Mouse (Mus musculus) kidney, adult 10 weeks (tissue): ENCODE data around the gene Sox9. TPM values are rescaled to one million over a fixed set of nuclear protein-coding genes. Genes with fewer than 3 reads are reported as not detected.

Source experiments
- polyA plus RNA-seq: library from polyadenylated mRNA; stranded (reverse); fragments of 350-450 nt; fragmentation: Illumina TruSeq; extraction: RNeasy Lipid Tissue Mini Kit (QIAGEN cat#74804); gene quantifications from one replicate; pipeline ENCODE4 v1.2.3, GENCODE M21; 2014; ENCODE audit warnings: low read depth, low replicate concordance

Sox9 gene
- 0.57 TPM for polyA plus RNA-seq

GRCm38 (mm10) chr11:112781994-112782356 is at the start of gene Sox9:
Sox9 (plus strand) TSS chr11:112782224.

